Mouse (Mus musculus): ENCODE measurements around the gene Fam69b. TPM values are rescaled to one million over a fixed set of nuclear protein-coding genes. Genes with fewer than 3 reads are reported as not detected.
"Not testable (repeated sequence)": the region's sequence is repeated elsewhere in the genome, so short reads cannot be mapped to it uniquely, and the experiment has no call there.

The Fam69b gene
- polyA plus RNA-seq, 1 experiment: 10.3 TPM

DNA sequence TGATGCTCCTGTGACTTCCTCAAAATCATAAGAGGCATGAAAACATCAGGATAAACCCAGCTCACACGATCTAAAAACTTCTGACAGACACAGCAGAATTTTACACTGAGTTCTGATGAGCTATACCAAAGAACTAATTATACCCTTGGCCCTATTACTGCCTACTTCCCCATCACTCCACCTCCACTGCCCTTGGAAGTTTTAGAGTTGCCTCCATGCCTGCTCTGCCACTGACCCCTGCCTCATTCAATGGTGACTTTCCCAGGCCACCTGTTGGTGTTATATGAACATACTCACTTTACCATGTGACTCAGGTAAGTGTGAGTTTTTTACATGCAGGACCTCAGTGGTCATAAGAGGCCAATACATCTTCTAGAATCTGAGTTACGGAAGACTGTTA is 29.2 kb downstream of the Fam69b start:
- Histone ChIP-seq H3K4me3 (ENCODE audit: control insufficient read depth, low read depth, low read length) (no peak overlapping the region), H3K36me3 (ENCODE audit: control insufficient read depth, insufficient read depth, low read length) (no peaks in the 10 kb centered on the region), H3K4me1 (ENCODE audit: control insufficient read depth, insufficient read depth, low read length) (peaks cover 6% of the 10 kb centered on the region; the same call in 1 of the 2 replicates), H3K27me3 (ENCODE audit: control insufficient read depth, insufficient read depth, low read length) (no peaks in the 10 kb centered on the region), H3K27ac (ENCODE audit: control insufficient read depth, insufficient read depth, low read depth, low read length) (no peak overlapping the region)
- no peak for TF ChIP-seq CTCF (IDR thresholded peaks at IDR 0.05; ENCODE audit: control insufficient read depth, insufficient read depth, insufficient replicate concordance, low read depth, low read length)
- TF ChIP-seq POLR2A (IDR thresholded peaks at IDR 0.05; ENCODE audit: control insufficient read depth, low read depth, low read length): no peak

DNA sequence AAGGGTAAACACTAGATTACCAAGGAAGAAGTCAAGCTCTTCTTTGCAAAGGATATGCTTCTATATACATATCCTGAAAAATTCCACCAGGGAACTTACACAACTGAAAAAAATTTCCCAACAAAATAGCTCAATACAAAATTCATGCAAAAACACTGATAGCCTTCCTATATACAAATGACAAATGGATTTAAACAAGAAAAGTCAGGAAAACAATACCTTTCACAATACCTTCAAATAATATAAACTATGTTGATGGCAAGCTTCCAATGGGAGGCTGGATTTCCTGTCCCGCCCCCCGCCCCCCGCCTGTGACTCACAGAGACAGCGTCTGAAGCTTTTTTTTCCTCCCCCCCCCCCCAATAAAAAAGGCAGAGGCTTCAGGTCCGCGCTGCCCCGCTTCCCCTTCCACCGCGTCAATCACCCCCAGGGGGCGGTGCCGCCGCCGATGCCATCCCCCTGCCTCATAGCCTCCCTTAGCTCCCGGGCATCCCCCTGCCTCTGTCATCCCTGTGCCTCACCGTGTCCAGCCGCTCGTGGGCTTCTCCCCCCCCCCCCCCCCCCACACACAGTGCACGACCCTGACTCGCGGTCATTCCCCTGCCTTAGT is 33.0 kb downstream of the Fam69b start:
- TF ChIP-seq POLR2A (IDR thresholded peaks at IDR 0.05; ENCODE audit: control insufficient read depth, low read depth, low read length) (no peak), CTCF (IDR thresholded peaks at IDR 0.05; ENCODE audit: control insufficient read depth, insufficient read depth, insufficient replicate concordance, low read depth, low read length) (no peak)
- Histone ChIP-seq H3K4me1 (ENCODE audit: control insufficient read depth, insufficient read depth, low read length) (peaks cover 10% of the 10 kb centered on the region; the same call in 1 of the 2 replicates), H3K27me3 (ENCODE audit: control insufficient read depth, insufficient read depth, low read length) (no peaks in the 10 kb centered on the region), H3K27ac (ENCODE audit: control insufficient read depth, insufficient read depth, low read depth, low read length) (no peak overlapping the region), H3K36me3 (ENCODE audit: control insufficient read depth, insufficient read depth, low read length) (no peaks in the 10 kb centered on the region), H3K4me3 (ENCODE audit: control insufficient read depth, low read depth, low read length) (no peak overlapping the region)

DNA sequence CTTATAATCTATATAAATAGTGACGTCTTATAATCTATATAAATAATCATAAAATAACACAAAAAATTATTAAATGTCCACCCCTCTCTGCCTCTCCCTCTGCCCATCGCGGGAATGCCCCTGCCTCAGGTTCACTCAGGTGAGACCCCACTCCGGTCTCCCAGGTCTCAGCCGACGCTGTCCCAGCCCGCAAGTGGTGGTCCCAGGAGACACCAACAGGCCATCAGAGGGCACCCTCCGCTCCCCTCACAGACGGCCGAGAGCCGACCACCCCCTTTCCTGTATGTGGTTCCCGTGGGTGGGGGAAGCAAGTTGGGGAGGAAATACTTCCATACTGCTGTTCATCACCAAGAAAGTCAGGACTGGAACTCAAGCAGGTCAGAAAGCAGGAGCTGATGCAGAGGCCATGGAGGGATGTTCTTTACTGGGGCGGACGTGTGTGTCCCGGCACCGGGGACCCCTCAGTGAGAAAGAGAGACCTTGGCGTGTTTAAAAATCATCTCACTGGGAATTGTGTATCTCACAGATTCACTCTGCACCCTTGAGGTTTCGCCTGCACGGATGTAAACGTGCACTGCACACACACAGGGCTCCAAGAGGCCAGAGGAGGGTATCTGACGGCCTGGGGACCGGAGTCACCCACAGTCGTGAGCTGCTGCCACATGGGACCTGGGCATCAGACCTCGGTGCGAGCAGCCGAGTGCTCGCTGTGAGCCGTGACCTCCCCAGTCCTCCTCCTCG is 33.7 kb downstream of the Fam69b start:
- no peak for TF ChIP-seq CTCF (IDR thresholded peaks at IDR 0.05; ENCODE audit: control insufficient read depth, insufficient read depth, insufficient replicate concordance, low read depth, low read length)
- TF ChIP-seq POLR2A (IDR thresholded peaks at IDR 0.05; ENCODE audit: control insufficient read depth, low read depth, low read length): no peak
- H3K36me3 ChIP-seq (ENCODE audit: control insufficient read depth, insufficient read depth, low read length): no peaks in the 10 kb centered on the region
- no peak overlapping the region for H3K27ac ChIP-seq (ENCODE audit: control insufficient read depth, insufficient read depth, low read depth, low read length)
- peak overlapping the region; percentile 35 for H3K4me3 ChIP-seq (ENCODE audit: control insufficient read depth, low read depth, low read length)
- no peaks in the 10 kb centered on the region for H3K27me3 ChIP-seq (ENCODE audit: control insufficient read depth, insufficient read depth, low read length)
- H3K4me1 ChIP-seq (ENCODE audit: control insufficient read depth, insufficient read depth, low read length): peaks cover 10% of the 10 kb centered on the region; the same call in 1 of the 2 replicates

DNA sequence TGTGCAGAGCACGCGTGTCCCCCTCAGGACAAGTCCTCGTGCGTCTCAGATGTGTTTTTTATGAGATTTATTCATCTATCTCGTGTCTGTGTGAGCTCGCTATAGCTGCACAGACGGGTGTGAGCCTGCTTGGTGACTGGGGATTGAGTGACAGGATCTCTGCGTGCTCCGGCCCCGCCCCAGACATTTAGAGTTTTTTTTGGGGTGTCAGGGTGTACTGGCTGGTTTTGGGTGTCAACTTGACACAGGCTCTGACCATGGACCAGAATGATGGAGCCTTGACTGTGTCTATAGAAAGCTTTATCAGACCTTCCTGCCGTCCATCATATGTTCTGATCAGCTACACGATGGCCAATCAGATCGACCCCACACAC is 34.2 kb downstream of the Fam69b start:
- no peak overlapping the region for H3K27ac ChIP-seq (ENCODE audit: control insufficient read depth, insufficient read depth, low read depth, low read length)
- H3K4me1 ChIP-seq (ENCODE audit: control insufficient read depth, insufficient read depth, low read length): peaks cover 10% of the 10 kb centered on the region; the same call in 1 of the 2 replicates
- peak overlapping the region; percentile 35 for H3K4me3 ChIP-seq (ENCODE audit: control insufficient read depth, low read depth, low read length)
- TF ChIP-seq CTCF (IDR thresholded peaks at IDR 0.05; ENCODE audit: control insufficient read depth, insufficient read depth, insufficient replicate concordance, low read depth, low read length): no peak
- no peak for TF ChIP-seq POLR2A (IDR thresholded peaks at IDR 0.05; ENCODE audit: control insufficient read depth, low read depth, low read length)
- H3K27me3 ChIP-seq (ENCODE audit: control insufficient read depth, insufficient read depth, low read length): no peaks in the 10 kb centered on the region
- H3K36me3 ChIP-seq (ENCODE audit: control insufficient read depth, insufficient read depth, low read length): no peaks in the 10 kb centered on the region

DNA sequence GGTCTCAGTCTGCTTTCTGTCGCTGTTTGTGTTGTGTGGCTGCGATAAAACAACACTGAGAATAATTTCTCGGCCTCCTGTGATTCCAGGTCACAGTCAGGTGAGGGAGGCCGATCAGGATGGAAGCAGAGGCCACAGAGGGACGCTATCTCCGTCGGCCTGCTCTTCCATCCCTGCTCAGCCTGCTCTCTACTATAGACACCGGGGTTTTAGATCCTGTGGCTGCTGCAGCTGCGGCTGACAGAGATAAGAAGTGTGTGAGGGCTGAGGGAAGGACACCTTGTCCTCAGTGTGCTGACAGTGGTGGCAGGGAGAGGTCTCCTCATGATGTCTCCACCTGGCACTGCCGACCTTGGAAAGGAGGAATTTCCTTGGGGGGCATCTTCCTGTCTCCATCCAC is 34.9 kb downstream of the Fam69b start:
- no peaks in the 10 kb centered on the region for H3K27me3 ChIP-seq (ENCODE audit: control insufficient read depth, insufficient read depth, low read length)
- TF ChIP-seq POLR2A (IDR thresholded peaks at IDR 0.05; ENCODE audit: control insufficient read depth, low read depth, low read length) (no peak), CTCF (IDR thresholded peaks at IDR 0.05; ENCODE audit: control insufficient read depth, insufficient read depth, insufficient replicate concordance, low read depth, low read length) (no peak)
- H3K27ac ChIP-seq (ENCODE audit: control insufficient read depth, insufficient read depth, low read depth, low read length): no peak overlapping the region
- H3K4me3 ChIP-seq (ENCODE audit: control insufficient read depth, low read depth, low read length): no peak overlapping the region
- H3K4me1 ChIP-seq (ENCODE audit: control insufficient read depth, insufficient read depth, low read length): peaks cover 10% of the 10 kb centered on the region; the same call in 1 of the 2 replicates
- no peaks in the 10 kb centered on the region for H3K36me3 ChIP-seq (ENCODE audit: control insufficient read depth, insufficient read depth, low read length)

DNA sequence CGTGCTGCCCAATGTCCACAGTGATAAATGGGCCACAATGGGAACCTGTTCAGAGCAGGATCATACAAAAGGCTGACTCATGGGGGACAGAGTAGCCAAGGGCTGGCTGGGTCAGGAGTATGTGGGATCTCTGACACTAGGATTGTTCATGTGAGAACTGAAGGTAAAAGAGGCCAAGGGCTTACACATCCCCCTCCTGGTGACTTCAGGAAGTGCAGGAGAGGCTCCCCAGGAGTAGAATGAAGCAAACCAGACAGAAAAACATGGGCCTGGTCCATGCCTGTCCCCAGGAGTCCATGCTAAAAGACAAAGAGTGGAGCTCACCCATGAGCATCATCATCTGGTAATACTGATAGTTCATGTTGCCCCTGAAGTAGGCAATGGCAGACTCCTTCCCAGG is 35.3 kb downstream of the Fam69b start:
- H3K27me3 ChIP-seq (ENCODE audit: control insufficient read depth, insufficient read depth, low read length); H3K4me3 ChIP-seq (ENCODE audit: control insufficient read depth, low read depth, low read length); H3K27ac ChIP-seq (ENCODE audit: control insufficient read depth, insufficient read depth, low read depth, low read length); H3K4me1 ChIP-seq (ENCODE audit: control insufficient read depth, insufficient read depth, low read length); H3K36me3 ChIP-seq (ENCODE audit: control insufficient read depth, insufficient read depth, low read length): not testable (repeated sequence)
- peak; percentile 25; the same call in 1 of the 2 replicates for TF ChIP-seq CTCF (IDR thresholded peaks at IDR 0.05; ENCODE audit: control insufficient read depth, insufficient read depth, insufficient replicate concordance, low read depth, low read length)

DNA sequence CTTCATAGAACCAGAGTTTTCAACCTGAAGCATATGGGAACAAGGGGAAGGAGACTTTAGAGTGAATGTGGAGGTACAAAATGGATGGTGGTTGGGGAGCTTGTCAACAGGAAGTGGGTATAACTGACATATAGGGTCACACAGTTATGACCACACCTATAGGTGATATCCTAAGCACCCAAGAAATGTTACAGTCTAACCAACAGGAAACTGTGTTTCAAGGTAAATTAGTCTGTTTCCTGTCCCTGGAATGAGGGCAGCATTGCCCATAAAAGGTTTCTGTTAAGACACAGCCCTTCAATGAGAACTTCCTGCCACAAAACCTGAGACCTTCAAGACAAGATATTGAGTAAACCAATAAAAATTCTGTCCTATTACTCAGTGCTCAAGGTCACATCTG is 40.5 kb downstream of the Fam69b start:
- H3K4me3 ChIP-seq (ENCODE audit: control insufficient read depth, low read depth, low read length): no peak overlapping the region

More for the DNA sequence above, 40.5 kb downstream of the Fam69b start:
- no peaks in the 10 kb centered on the region for H3K27me3 ChIP-seq (ENCODE audit: control insufficient read depth, insufficient read depth, low read length)
- TF ChIP-seq CTCF (IDR thresholded peaks at IDR 0.05; ENCODE audit: control insufficient read depth, insufficient read depth, insufficient replicate concordance, low read depth, low read length) (no peak), POLR2A (IDR thresholded peaks at IDR 0.05; ENCODE audit: control insufficient read depth, low read depth, low read length) (no peak)
- no peaks in the 10 kb centered on the region for H3K4me1 ChIP-seq (ENCODE audit: control insufficient read depth, insufficient read depth, low read length)
- H3K36me3 ChIP-seq (ENCODE audit: control insufficient read depth, insufficient read depth, low read length): no peaks in the 10 kb centered on the region
- no peak overlapping the region for H3K27ac ChIP-seq (ENCODE audit: control insufficient read depth, insufficient read depth, low read depth, low read length)
